29 mouse cellular contexts compared by ENCODE assay signal in the genomic region with DNA sequence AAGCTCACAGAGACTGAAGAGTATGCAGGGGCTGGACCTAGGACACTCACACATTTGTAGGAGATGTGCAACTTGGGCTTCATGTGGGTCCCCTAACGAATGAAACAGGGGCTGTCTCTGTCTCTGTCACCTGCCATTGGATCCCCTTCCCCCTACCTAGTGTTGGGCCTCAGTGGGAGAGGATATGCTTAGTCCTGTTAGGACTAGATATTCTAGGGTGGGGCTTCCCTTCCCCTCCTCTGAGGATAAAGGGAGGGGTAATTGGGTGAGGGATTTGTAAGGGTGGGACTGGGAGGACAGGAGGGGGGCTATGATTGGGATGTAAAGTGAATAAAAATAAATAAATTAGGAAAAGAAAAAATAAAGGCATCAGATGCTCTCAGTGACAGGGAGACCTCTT. TPM values are rescaled to one million over a fixed set of nuclear protein-coding genes. Genes with fewer than 3 reads are reported as not detected.
DNase-seq lines count a peak whose midpoint lies in the region; ATAC-seq and TF ChIP-seq lines count a peak whose summit lies in the region.
"Had no signal": no experiment of that assay in that cellular context is flagged by ENCODE, and none has a peak within 500 bp of the region (broad histone marks: within the 10 kb centered on the region; RNA-seq: fewer than 3 reads in every experiment).

No protein-coding gene starts in this region.

- 74% methylated on average over 1 of the region's 1 CpGs for WGBS in forebrain, embryonic 11.5 days
- 63% methylated on average over 1 of the region's 1 CpGs for WGBS in forebrain, embryonic 14.5 days
- 73% methylated on average over 1 of the region's 1 CpGs for WGBS in liver, postnatal 0 days (ENCODE audit: insufficient replicate concordance)
- WGBS in liver, embryonic 15.5 days (ENCODE audit: insufficient replicate concordance), result 55% methylated on average over 1 of the region's 1 CpGs
- 75% methylated on average over 1 of the region's 1 CpGs for WGBS in forebrain, embryonic 16.5 days

- H3K4me3 ChIP-seq in forebrain, embryonic 11.5 days (ENCODE audit: low read depth, low read length), result no peak overlapping the region
- no peak overlapping the region for H3K4me3 ChIP-seq in forebrain, embryonic 14.5 days (ENCODE audit: low read depth, low read length)
- no peak overlapping the region for H3K4me3 ChIP-seq in liver, postnatal 0 days (ENCODE audit: low read depth, low read length)
- H3K4me3 ChIP-seq in liver, embryonic 15.5 days (replicated peaks), result no peak overlapping the region
- H3K4me3 ChIP-seq in forebrain, embryonic 16.5 days (replicated peaks; ENCODE audit: low read length), result no peak overlapping the region
- H3K4me3 ChIP-seq: embryonic facial prominence, embryonic 10.5 days; embryonic facial prominence, embryonic 13.5 days; erythroblast, embryonic 14.5 days; forebrain, embryonic 13.5 days; heart, adult 2 months; heart, embryonic 12.5 days; heart, embryonic 15.5 days had no signal

- no peaks in the 10 kb centered on the region for H3K4me1 ChIP-seq in forebrain, embryonic 11.5 days (replicated peaks; ENCODE audit: control insufficient read depth, insufficient read depth, low read length)
- 0 out of 2 replicates have a peak, but pooled peaks cover 4% of the 10 kb centered on the region for H3K4me1 ChIP-seq in forebrain, embryonic 14.5 days (ENCODE audit: control insufficient read depth, insufficient read depth, low read length)
- H3K4me1 ChIP-seq in liver, postnatal 0 days (ENCODE audit: insufficient read depth), result peaks cover 7% of the 10 kb centered on the region; the same call in 1 of the 2 replicates
- H3K4me1 ChIP-seq in liver, embryonic 15.5 days (replicated peaks), result peaks cover 30% of the 10 kb centered on the region
- peaks cover 3% of the 10 kb centered on the region; the same call in 1 of the 2 replicates for H3K4me1 ChIP-seq in forebrain, embryonic 16.5 days (replicated peaks; ENCODE audit: control insufficient read depth, insufficient read depth, low read length)
- H3K4me1 ChIP-seq: embryonic facial prominence, embryonic 10.5 days; embryonic facial prominence, embryonic 13.5 days; heart, embryonic 12.5 days; heart, embryonic 15.5 days had no signal

- no peak for ATAC-seq in forebrain, embryonic 11.5 days (replicated peaks; ENCODE audit: low FRiP score)
- no peak for ATAC-seq in forebrain, embryonic 14.5 days
- no peak for ATAC-seq in liver, postnatal 0 days
- peak; percentile 23; the same call in 1 of the 2 replicates for ATAC-seq in liver, embryonic 15.5 days (ENCODE audit: insufficient read depth)
- no peak for ATAC-seq in forebrain, embryonic 16.5 days
- ATAC-seq: activated CD4-positive, CD25-positive, alpha-beta regulatory T cell, adult 4 months; forebrain, embryonic 13.5 days; hindbrain, postnatal 0 days; inflammation-experienced regulatory T-cells, adult 6 months had no signal

- H3K27ac ChIP-seq in forebrain, embryonic 11.5 days (ENCODE audit: low read depth, low read length), result no peak overlapping the region
- H3K27ac ChIP-seq in forebrain, embryonic 14.5 days (ENCODE audit: low read depth, low read length), result no peak overlapping the region
- no peak overlapping the region for H3K27ac ChIP-seq in liver, postnatal 0 days (ENCODE audit: low read depth)
- H3K27ac ChIP-seq in liver, embryonic 15.5 days (replicated peaks), result 0 out of 2 replicates have a peak overlapping the region, but pooled peaks have one; percentile 42
- H3K27ac ChIP-seq in forebrain, embryonic 16.5 days (ENCODE audit: low read length), result no peak overlapping the region
- H3K27ac ChIP-seq: embryonic facial prominence, embryonic 10.5 days; embryonic facial prominence, embryonic 13.5 days; forebrain, embryonic 13.5 days; heart, adult 2 months; heart, embryonic 15.5 days; hindbrain, embryonic 14.5 days; hindbrain, postnatal 0 days had no signal

- TF ChIP-seq EP300 in liver, postnatal 0 days (IDR thresholded peaks at IDR 0.05; ENCODE audit: low read depth), result no peak

- no peak for TF ChIP-seq CTCF in liver, postnatal 0 days (IDR thresholded peaks at IDR 0.05; ENCODE audit: low read depth)

- H3K4me2 ChIP-seq in forebrain, embryonic 11.5 days (ENCODE audit: low read depth, low read length, severe bottlenecking), result no peak overlapping the region
- no peak overlapping the region for H3K4me2 ChIP-seq in forebrain, embryonic 14.5 days (ENCODE audit: low read length)
- H3K4me2 ChIP-seq in liver, postnatal 0 days (ENCODE audit: low read depth, low read length), result no peak overlapping the region
- H3K4me2 ChIP-seq in liver, embryonic 15.5 days, result no peak overlapping the region
- no peak overlapping the region for H3K4me2 ChIP-seq in forebrain, embryonic 16.5 days (ENCODE audit: low read length)
- H3K4me2 ChIP-seq: embryonic facial prominence, embryonic 13.5 days; forebrain, embryonic 13.5 days; heart, embryonic 12.5 days; heart, embryonic 15.5 days; hindbrain, embryonic 14.5 days had no signal

- H3K27me3 ChIP-seq in forebrain, embryonic 11.5 days (ENCODE audit: control insufficient read depth, insufficient read depth, low read length), result no peaks in the 10 kb centered on the region
- no peaks in the 10 kb centered on the region for H3K27me3 ChIP-seq in forebrain, embryonic 14.5 days (replicated peaks; ENCODE audit: control insufficient read depth, insufficient read depth, low read length)
- no peaks in the 10 kb centered on the region for H3K27me3 ChIP-seq in liver, postnatal 0 days (ENCODE audit: insufficient read depth, low read length)
- H3K27me3 ChIP-seq in liver, embryonic 15.5 days, result no peaks in the 10 kb centered on the region
- no peaks in the 10 kb centered on the region for H3K27me3 ChIP-seq in forebrain, embryonic 16.5 days (replicated peaks; ENCODE audit: control insufficient read depth, insufficient read depth, low read length)
- H3K27me3 ChIP-seq: embryonic facial prominence, embryonic 13.5 days; forebrain, embryonic 13.5 days; heart, embryonic 12.5 days; heart, embryonic 15.5 days had no signal

- peak; percentile 7 for DNase-seq in forebrain, embryonic 11.5 days (ENCODE audit: low spot score)
- DNase-seq in forebrain, embryonic 14.5 days (ENCODE audit: low spot score), result no peak
- DNase-seq in liver, result peak; percentile 26
- no peak for DNase-seq in liver, postnatal 0 days
- DNase-seq: adrenal gland, adult 8-10 months; adrenal gland, postnatal 25 days; cerebellum, adult 11-12 months; cerebellum, adult 8-10 months; cerebellum, postnatal 10 days; cerebellum, postnatal 36 days; embryo, embryonic 11 days; gastrocnemius, postnatal 25 days; heart, adult 2 months; heart, postnatal 14 days; heart, postnatal 4 days had no signal

- no peaks in the 10 kb centered on the region for H3K36me3 ChIP-seq in forebrain, embryonic 11.5 days (ENCODE audit: control insufficient read depth, insufficient read depth, low read length)
- no peaks in the 10 kb centered on the region for H3K36me3 ChIP-seq in forebrain, embryonic 14.5 days (ENCODE audit: control insufficient read depth, insufficient read depth, low read length)
- peaks cover 51% of the 10 kb centered on the region for H3K36me3 ChIP-seq in liver, postnatal 0 days (replicated peaks; ENCODE audit: insufficient read depth, low read length)
- H3K36me3 ChIP-seq in liver, embryonic 15.5 days (replicated peaks), result peaks cover 95% of the 10 kb centered on the region
- H3K36me3 ChIP-seq in forebrain, embryonic 16.5 days (ENCODE audit: control insufficient read depth, insufficient read depth), result no peaks in the 10 kb centered on the region
- H3K36me3 ChIP-seq: embryonic facial prominence, embryonic 10.5 days; embryonic facial prominence, embryonic 13.5 days; heart, embryonic 12.5 days; heart, embryonic 15.5 days had no signal

- H3K9ac ChIP-seq in forebrain, embryonic 11.5 days (ENCODE audit: low read length), result no peak overlapping the region
- no peak overlapping the region for H3K9ac ChIP-seq in forebrain, embryonic 14.5 days (ENCODE audit: low read length)
- H3K9ac ChIP-seq in liver, postnatal 0 days (replicated peaks), result no peak overlapping the region
- no peak overlapping the region for H3K9ac ChIP-seq in liver, embryonic 15.5 days
- no peak overlapping the region for H3K9ac ChIP-seq in forebrain, embryonic 16.5 days (replicated peaks; ENCODE audit: low read depth, low read length)
- H3K9ac ChIP-seq: embryonic facial prominence, embryonic 13.5 days; forebrain, embryonic 13.5 days; heart, embryonic 12.5 days; heart, embryonic 15.5 days; hindbrain, embryonic 14.5 days had no signal

- H3K9me3 ChIP-seq in forebrain, embryonic 11.5 days (ENCODE audit: control insufficient read depth, low read length), result no peaks in the 10 kb centered on the region
- no peaks in the 10 kb centered on the region for H3K9me3 ChIP-seq in forebrain, embryonic 14.5 days (replicated peaks; ENCODE audit: control insufficient read depth, low read length)
- no peaks in the 10 kb centered on the region for H3K9me3 ChIP-seq in liver, postnatal 0 days (ENCODE audit: low read length)
- H3K9me3 ChIP-seq in liver, embryonic 15.5 days (replicated peaks), result no peaks in the 10 kb centered on the region
- H3K9me3 ChIP-seq in forebrain, embryonic 16.5 days (ENCODE audit: control insufficient read depth, low read length), result no peaks in the 10 kb centered on the region
- H3K9me3 ChIP-seq: embryonic facial prominence, embryonic 10.5 days; embryonic facial prominence, embryonic 13.5 days; forebrain, embryonic 13.5 days; heart, embryonic 12.5 days; heart, embryonic 15.5 days had no signal

RNA-seq across cellular contexts. Expression of a gene that starts 29.2 kb away (rescaled TPM):
- polyA plus RNA-seq in forebrain, embryonic 11.5 days (2014; fragmentation: Nextera tagmentation; extraction: Ambion mirVana), result 2.5 and 2.9 TPM in 2 replicates
- polyA plus RNA-seq in forebrain, embryonic 14.5 days (2014; fragmentation: Nextera tagmentation; extraction: Ambion mirVana), result 0.29 and 0.93 TPM in 2 replicates
- polyA plus RNA-seq in liver, postnatal 0 days (2015; fragmentation: Nextera tagmentation; extraction: Ambion mirVana), result 171 and 175 TPM in 2 replicates
- 74.2 and 96.0 TPM in 2 replicates for polyA plus RNA-seq in liver, embryonic 15.5 days (2015; fragmentation: Nextera tagmentation; extraction: Ambion mirVana)
- 0.89 and 1.1 TPM in 2 replicates for polyA plus RNA-seq in forebrain, embryonic 16.5 days (2015; fragmentation: Nextera tagmentation; extraction: Ambion mirVana)
- polyA plus RNA-seq: heart, adult 2 months; inflammation-experienced regulatory T-cells, adult 6 months had no signal

RNA-seq across cellular contexts. Expression of a gene that starts 29.3 kb away (rescaled TPM):
- 107 and 119 TPM in 2 replicates for polyA plus RNA-seq in forebrain, embryonic 11.5 days (2014; fragmentation: Nextera tagmentation; extraction: Ambion mirVana)
- 31.2 and 31.4 TPM in 2 replicates for polyA plus RNA-seq in forebrain, embryonic 14.5 days (2014; fragmentation: Nextera tagmentation; extraction: Ambion mirVana)
- polyA plus RNA-seq in liver, postnatal 0 days (2015; fragmentation: Nextera tagmentation; extraction: Ambion mirVana), result 15.5 and 17.3 TPM in 2 replicates
- polyA plus RNA-seq in liver, embryonic 15.5 days (2015; fragmentation: Nextera tagmentation; extraction: Ambion mirVana), result 35.1 and 38.2 TPM in 2 replicates
- 33.0 and 43.9 TPM in 2 replicates for polyA plus RNA-seq in forebrain, embryonic 16.5 days (2015; fragmentation: Nextera tagmentation; extraction: Ambion mirVana)

RNA-seq across cellular contexts. Expression of a gene that starts 45.4 kb away (rescaled TPM):
- polyA plus RNA-seq in forebrain, embryonic 11.5 days (2014; fragmentation: Nextera tagmentation; extraction: Ambion mirVana), result 11.6 and 15.6 TPM in 2 replicates
- polyA plus RNA-seq in forebrain, embryonic 14.5 days (2014; fragmentation: Nextera tagmentation; extraction: Ambion mirVana), result 30.0 and 41.3 TPM in 2 replicates
- polyA plus RNA-seq in liver, postnatal 0 days (2015; fragmentation: Nextera tagmentation; extraction: Ambion mirVana), result 28,598 and 33,336 TPM in 2 replicates
- 10,865 and 16,074 TPM in 2 replicates for polyA plus RNA-seq in liver, embryonic 15.5 days (2015; fragmentation: Nextera tagmentation; extraction: Ambion mirVana)
- 29.6 and 31.3 TPM in 2 replicates for polyA plus RNA-seq in forebrain, embryonic 16.5 days (2015; fragmentation: Nextera tagmentation; extraction: Ambion mirVana)

RNA-seq across cellular contexts. Expression of a gene that starts 45.6 kb away (rescaled TPM):
- polyA plus RNA-seq in forebrain, embryonic 11.5 days (2014; fragmentation: Nextera tagmentation; extraction: Ambion mirVana), result 3.0 TPM in 1 of 2 replicates, not detected in the other
- polyA plus RNA-seq in forebrain, embryonic 14.5 days (2014; fragmentation: Nextera tagmentation; extraction: Ambion mirVana), result 0.63 and 2.7 TPM in 2 replicates
- 5.1 and 6.1 TPM in 2 replicates for polyA plus RNA-seq in liver, postnatal 0 days (2015; fragmentation: Nextera tagmentation; extraction: Ambion mirVana)
- 0.24 and 2.3 TPM in 2 replicates for polyA plus RNA-seq in liver, embryonic 15.5 days (2015; fragmentation: Nextera tagmentation; extraction: Ambion mirVana)
- polyA plus RNA-seq in forebrain, embryonic 16.5 days (2015; fragmentation: Nextera tagmentation; extraction: Ambion mirVana), result 2.0 TPM in 1 of 2 replicates, not detected in the other
- polyA plus RNA-seq: brain, embryonic 14.5 days; cortical plate, adult 2 months; erythroblast, embryonic 14.5 days; heart, adult 2 months had no signal

Comparison
In these comparisons a context has a peak if more than half of its experiments do, and no peak if none do; other contexts are left out.
1. DNase-seq: peak in forebrain, embryonic 11.5 days (single experiment) and liver (single experiment); none in forebrain, embryonic 14.5 days (single experiment) and liver, postnatal 0 days (single experiment).
2. RNA of a gene that starts 29.2 kb away (polyA plus RNA-seq): 171 to 175 TPM in liver, postnatal 0 days and 74.2 to 96.0 TPM in liver, embryonic 15.5 days; 2.5 to 2.9 TPM in forebrain, embryonic 11.5 days, 0.89 to 1.1 TPM in forebrain, embryonic 16.5 days and 0.29 to 0.93 TPM in forebrain, embryonic 14.5 days; every median in the first group is over 10 times any median in the second.
3. RNA of a gene that starts 45.4 kb away (polyA plus RNA-seq): 28,598 to 33,336 TPM in liver, postnatal 0 days and 10,865 to 16,074 TPM in liver, embryonic 15.5 days; 30.0 to 41.3 TPM in forebrain, embryonic 14.5 days, 29.6 to 31.3 TPM in forebrain, embryonic 16.5 days and 11.6 to 15.6 TPM in forebrain, embryonic 11.5 days; every median in the first group is over 100 times any median in the second.